Mouse (Mus musculus) G1E (cell line): ENCODE measurements around the gene Chd9.

ENCODE experiments used
- CTCF ChIP-seq: IDR thresholded peaks from 2 replicates; pipeline ENCODE4 v1.5.1; 2012; ENCODE audit warnings: low read depth, low read length, inconsistent platforms, mixed read lengths
- GATA1 ChIP-seq: IDR thresholded peaks from 2 replicates; pipeline ENCODE4 v1.6.1; 2012; ENCODE audit warnings: borderline replicate concordance, low read length, inconsistent platforms, mixed read lengths
- GATA2 ChIP-seq: IDR thresholded peaks from 2 replicates; pipeline ENCODE4 v1.6.1; 2012; ENCODE audit warnings: low read depth, low read length, inconsistent platforms, borderline replicate concordance
- POLR2AphosphoS5 ChIP-seq: IDR thresholded peaks from 2 replicates; pipeline ENCODE4 v1.6.1; 2012; ENCODE audit warnings: low read depth, low read length, inconsistent platforms; ENCODE audit not compliant: insufficient replicate concordance
- TAL1 ChIP-seq: conservative IDR thresholded peaks from 2 replicates; pipeline ENCODE4 v1.6.1; 2012; ENCODE audit warnings: low read depth, low read length, inconsistent platforms, mixed read lengths

GRCm38 (mm10) chr8:90849462-90850050 lies 21.4 kb downstream of the Chd9 start:
- TF ChIP-seq CTCF: no peak
- TF ChIP-seq TAL1: no peak
- no peak for TF ChIP-seq GATA1
- TF ChIP-seq POLR2AphosphoS5: no peak
- TF ChIP-seq GATA2: no peak
